Mouse (Mus musculus): ENCODE measurements at regions not wholly inside any gene's neighbourhood (a gene's known extent, or its start where the extent isn't known, plus 50 kb on each side); places are given as distances from the start of the nearest gene placed in this dataset.

GRCm38 (mm10) chr12:109738911-109739310 lies 138.8 kb upstream of the Rtl1 start:
- Histone ChIP-seq H3K4me3 (ENCODE audit: control insufficient read depth, insufficient read depth, low read length) (no peak overlapping the region), H3K4me1 (replicated peaks; ENCODE audit: control insufficient read depth, insufficient read depth, low read length) (no peaks in the 10 kb centered on the region), H3K36me3 (ENCODE audit: control insufficient read depth, insufficient read depth, low read length) (no peaks in the 10 kb centered on the region), H3K27ac (ENCODE audit: control insufficient read depth, insufficient read depth, low read length) (no peak overlapping the region), H3K27me3 (ENCODE audit: control insufficient read depth, insufficient read depth, low read length) (no peaks in the 10 kb centered on the region)
- no peak for TF ChIP-seq POLR2A (IDR thresholded peaks at IDR 0.05; ENCODE audit: control insufficient read depth, extremely low read depth, insufficient read depth, low read length, poor library complexity)
- TF ChIP-seq CTCF (IDR thresholded peaks at IDR 0.05; ENCODE audit: borderline replicate concordance, control insufficient read depth, extremely low read depth, insufficient read depth, low read length, poor library complexity): no peak
- DNase-seq: no peak
- 92% methylated on average over 6 of the region's 6 CpGs for WGBS

GRCm38 (mm10) chr12:109742486-109742885 lies 142.4 kb upstream of the Rtl1 start:
- no peaks in the 10 kb centered on the region for H3K36me3 ChIP-seq (ENCODE audit: control insufficient read depth, insufficient read depth, low read length)
- no peak overlapping the region for H3K27ac ChIP-seq (ENCODE audit: control insufficient read depth, insufficient read depth, low read length)
- no peaks in the 10 kb centered on the region for H3K4me1 ChIP-seq (replicated peaks; ENCODE audit: control insufficient read depth, insufficient read depth, low read length)
- no peak for DNase-seq
- no peak overlapping the region for H3K4me3 ChIP-seq (ENCODE audit: control insufficient read depth, insufficient read depth, low read length)
- H3K27me3 ChIP-seq (ENCODE audit: control insufficient read depth, insufficient read depth, low read length): no peaks in the 10 kb centered on the region
- 94% methylated on average over 11 of the region's 11 CpGs for WGBS
- TF ChIP-seq CTCF (IDR thresholded peaks at IDR 0.05; ENCODE audit: borderline replicate concordance, control insufficient read depth, extremely low read depth, insufficient read depth, low read length, poor library complexity) (no peak), POLR2A (IDR thresholded peaks at IDR 0.05; ENCODE audit: control insufficient read depth, extremely low read depth, insufficient read depth, low read length, poor library complexity) (no peak)

- no peaks in the 10 kb centered on the region for H3K36me3 ChIP-seq (ENCODE audit: control insufficient read depth, insufficient read depth, low read length)
- H3K4me3 ChIP-seq (ENCODE audit: control insufficient read depth, insufficient read depth, low read length): no peak overlapping the region
- DNase-seq: no peak
- TF ChIP-seq POLR2A (IDR thresholded peaks at IDR 0.05; ENCODE audit: control insufficient read depth, extremely low read depth, insufficient read depth, low read length, poor library complexity): no peak
- no peak for TF ChIP-seq CTCF (IDR thresholded peaks at IDR 0.05; ENCODE audit: borderline replicate concordance, control insufficient read depth, extremely low read depth, insufficient read depth, low read length, poor library complexity)
- no peaks in the 10 kb centered on the region for H3K27me3 ChIP-seq (ENCODE audit: control insufficient read depth, insufficient read depth, low read length)
- no peak overlapping the region for H3K27ac ChIP-seq (ENCODE audit: control insufficient read depth, insufficient read depth, low read length)
- 94% methylated on average over 24 of the region's 24 CpGs for WGBS
- H3K4me1 ChIP-seq (replicated peaks; ENCODE audit: control insufficient read depth, insufficient read depth, low read length): no peaks in the 10 kb centered on the region
Observed at GRCm38 (mm10) chr12:109743036-109743650, 143.0 kb upstream of the Rtl1 start.

DNA sequence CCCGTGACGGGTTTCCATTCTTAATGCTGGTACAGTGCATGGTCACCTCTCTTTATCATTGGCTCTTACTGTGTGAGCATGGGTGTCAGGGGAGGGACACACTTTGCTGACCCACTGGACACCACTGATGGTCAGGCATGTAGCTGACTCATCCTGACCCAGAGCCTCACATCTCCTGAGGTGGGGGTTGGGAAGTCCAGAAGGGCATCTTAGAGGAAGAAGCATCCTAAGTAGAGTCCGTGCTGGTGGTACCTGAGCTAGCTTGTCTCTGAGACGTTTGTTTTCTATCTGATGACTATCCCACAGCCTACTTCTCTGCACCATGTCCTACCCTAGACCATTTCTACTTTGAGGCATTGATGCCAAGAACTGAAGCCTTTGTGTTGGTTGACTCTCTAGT lies 144.1 kb upstream of the Rtl1 start:
- 87% methylated on average over 4 of the region's 4 CpGs for WGBS
- no peak overlapping the region for H3K4me3 ChIP-seq (ENCODE audit: control insufficient read depth, insufficient read depth, low read length)
- no peaks in the 10 kb centered on the region for H3K36me3 ChIP-seq (ENCODE audit: control insufficient read depth, insufficient read depth, low read length)
- no peaks in the 10 kb centered on the region for H3K4me1 ChIP-seq (replicated peaks; ENCODE audit: control insufficient read depth, insufficient read depth, low read length)
- no peak for DNase-seq
- H3K27me3 ChIP-seq (ENCODE audit: control insufficient read depth, insufficient read depth, low read length): no peaks in the 10 kb centered on the region
- H3K27ac ChIP-seq (ENCODE audit: control insufficient read depth, insufficient read depth, low read length): no peak overlapping the region
- TF ChIP-seq POLR2A (IDR thresholded peaks at IDR 0.05; ENCODE audit: control insufficient read depth, extremely low read depth, insufficient read depth, low read length, poor library complexity) (no peak), CTCF (IDR thresholded peaks at IDR 0.05; ENCODE audit: borderline replicate concordance, control insufficient read depth, extremely low read depth, insufficient read depth, low read length, poor library complexity) (no peak)

DNA sequence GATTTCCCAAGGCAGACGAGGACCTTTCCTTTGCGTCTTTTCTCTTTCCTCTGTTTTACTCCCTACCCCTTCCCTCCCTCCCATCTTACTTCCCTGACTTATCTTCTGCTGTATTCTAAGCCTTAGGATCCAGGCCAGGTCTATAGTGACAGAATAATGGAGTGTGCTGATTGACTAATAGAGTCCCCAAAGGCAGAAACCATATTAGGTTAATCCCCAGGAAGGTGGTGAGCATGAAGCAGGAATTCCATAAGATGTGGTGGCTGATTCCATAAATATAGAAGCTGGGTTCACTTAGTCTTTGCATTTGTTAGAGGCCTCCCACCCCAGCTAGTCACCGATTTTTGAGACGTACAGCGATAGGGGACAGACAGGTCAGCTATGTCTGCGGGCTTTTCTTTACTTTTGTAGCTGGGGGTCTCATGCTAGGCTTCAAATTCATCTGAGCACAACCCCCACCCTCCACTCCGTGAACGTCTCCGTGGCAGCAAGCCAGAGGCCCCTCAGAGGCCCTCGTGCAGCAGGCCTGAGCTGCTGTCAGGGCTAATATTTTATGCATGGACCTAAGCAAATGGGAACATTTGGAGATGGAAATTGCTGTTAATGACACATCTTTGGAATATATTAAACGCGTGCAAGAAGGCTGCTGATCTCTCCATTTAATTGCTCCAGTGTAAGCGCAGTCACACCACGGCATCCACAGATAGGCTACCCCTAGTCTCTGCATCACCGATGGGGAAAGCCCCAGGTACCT lies 145.8 kb upstream of the Rtl1 start:
- no peaks in the 10 kb centered on the region for H3K27me3 ChIP-seq (ENCODE audit: control insufficient read depth, insufficient read depth, low read length)
- no peak overlapping the region for H3K27ac ChIP-seq (ENCODE audit: control insufficient read depth, insufficient read depth, low read length)
- 89% methylated on average over 15 of the region's 15 CpGs for WGBS
- TF ChIP-seq CTCF (IDR thresholded peaks at IDR 0.05; ENCODE audit: borderline replicate concordance, control insufficient read depth, extremely low read depth, insufficient read depth, low read length, poor library complexity): no peak
- TF ChIP-seq POLR2A (IDR thresholded peaks at IDR 0.05; ENCODE audit: control insufficient read depth, extremely low read depth, insufficient read depth, low read length, poor library complexity): no peak
- no peak for DNase-seq
- H3K4me1 ChIP-seq (replicated peaks; ENCODE audit: control insufficient read depth, insufficient read depth, low read length): no peaks in the 10 kb centered on the region
- H3K36me3 ChIP-seq (ENCODE audit: control insufficient read depth, insufficient read depth, low read length): no peaks in the 10 kb centered on the region
- no peak overlapping the region for H3K4me3 ChIP-seq (ENCODE audit: control insufficient read depth, insufficient read depth, low read length)

DNA sequence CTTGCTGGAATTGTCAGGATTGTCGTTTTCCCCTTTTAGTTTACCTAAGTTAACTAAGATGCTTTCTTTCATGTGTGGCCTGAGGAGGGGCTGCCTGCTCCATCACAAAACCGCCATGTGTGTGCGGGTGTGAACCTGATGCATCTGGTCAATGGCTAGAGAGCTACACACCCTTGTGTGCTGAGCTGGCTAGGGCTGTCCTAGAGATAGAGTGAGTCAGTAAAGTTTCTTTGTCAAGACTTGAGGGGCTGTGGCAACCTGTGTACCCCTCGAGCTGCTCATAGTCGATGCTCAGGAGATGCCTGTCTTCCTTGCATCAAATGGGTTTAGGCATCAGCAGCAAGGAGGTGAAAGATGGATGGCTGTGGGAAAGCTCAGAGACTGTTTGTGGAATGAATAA lies 147.1 kb upstream of the Rtl1 start:
- H3K4me1 ChIP-seq (replicated peaks; ENCODE audit: control insufficient read depth, insufficient read depth, low read length): no peaks in the 10 kb centered on the region
- 87% methylated on average over 5 of the region's 5 CpGs for WGBS
- no peak overlapping the region for H3K27ac ChIP-seq (ENCODE audit: control insufficient read depth, insufficient read depth, low read length)
- no peaks in the 10 kb centered on the region for H3K27me3 ChIP-seq (ENCODE audit: control insufficient read depth, insufficient read depth, low read length)
- H3K36me3 ChIP-seq (ENCODE audit: control insufficient read depth, insufficient read depth, low read length): no peaks in the 10 kb centered on the region
- no peak overlapping the region for H3K4me3 ChIP-seq (ENCODE audit: control insufficient read depth, insufficient read depth, low read length)
- DNase-seq: no peak
- TF ChIP-seq CTCF (IDR thresholded peaks at IDR 0.05; ENCODE audit: borderline replicate concordance, control insufficient read depth, extremely low read depth, insufficient read depth, low read length, poor library complexity) (no peak), POLR2A (IDR thresholded peaks at IDR 0.05; ENCODE audit: control insufficient read depth, extremely low read depth, insufficient read depth, low read length, poor library complexity) (no peak)

Data from thymus, adult 2 months (tissue).